Mouse (Mus musculus): ENCODE measurements around the gene Il12rb1. TPM values are rescaled to one million over a fixed set of nuclear protein-coding genes. Genes with fewer than 3 reads are reported as not detected.
A peak's percentile ranks its signal among the peaks of the same experiment; 100 is the strongest.

The Il12rb1 gene
- polyA plus RNA-seq, 1 experiment from 2014 or later, result not detected

- H3K36me3 ChIP-seq, result no peaks in the 10 kb centered on the region
- H3K4me1 ChIP-seq, result peaks cover 21% of the 10 kb centered on the region
- H3K9me3 ChIP-seq (replicated peaks), result no peaks in the 10 kb centered on the region
- no peak overlapping the region for H3K4me3 ChIP-seq
- 0 out of 2 replicates have a peak, but pooled peaks cover 2% of the 10 kb centered on the region for H3K27me3 ChIP-seq (ENCODE audit: low read depth, poor library complexity, severe bottlenecking)
- DNase-seq (ENCODE audit: low spot score), result no peak
- no peak overlapping the region for H3K27ac ChIP-seq
- 98% methylated on average over 1 of the region's 1 CpGs for WGBS
Measured at GRCm38 (mm10) chr8:70827796-70828195, 19.5 kb downstream of the Il12rb1 start.

DNA sequence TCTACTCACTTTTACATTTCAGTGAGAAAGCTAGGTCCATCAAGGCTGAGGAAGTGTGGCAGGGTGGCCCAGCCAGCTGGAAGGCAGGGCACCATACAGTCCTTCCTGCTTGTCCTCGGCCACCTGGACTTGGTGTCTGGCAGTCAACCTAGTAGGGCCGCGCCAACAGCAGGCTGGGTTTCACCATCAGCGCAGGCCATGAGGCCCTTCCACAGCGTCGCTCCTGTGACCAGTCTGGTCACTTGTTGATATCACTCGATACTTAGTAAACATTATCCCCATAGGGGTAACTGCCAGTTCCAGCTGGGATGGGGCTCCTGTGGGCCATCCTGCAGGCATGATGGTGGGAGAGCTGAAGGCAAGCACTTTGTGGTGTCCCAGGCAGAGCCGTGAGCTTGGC, 23.3 kb downstream of the Il12rb1 start:
- H3K36me3 ChIP-seq, result peaks cover 8% of the 10 kb centered on the region; the same call in 1 of the 2 replicates
- H3K27me3 ChIP-seq (ENCODE audit: low read depth, poor library complexity, severe bottlenecking), result no peaks in the 10 kb centered on the region
- peak overlapping the region; percentile 53; the same call in 1 of the 2 replicates for H3K27ac ChIP-seq
- no peak for DNase-seq (ENCODE audit: low spot score)
- H3K4me1 ChIP-seq, result peaks cover 36% of the 10 kb centered on the region
- WGBS, result 88% methylated on average over 8 of the region's 8 CpGs
- no peaks in the 10 kb centered on the region for H3K9me3 ChIP-seq (replicated peaks)
- no peak overlapping the region for H3K4me3 ChIP-seq

- H3K27me3 ChIP-seq (ENCODE audit: low read depth, poor library complexity, severe bottlenecking), result no peaks in the 10 kb centered on the region
- 77% methylated on average over 11 of the region's 11 CpGs for WGBS
- no peak for DNase-seq (ENCODE audit: low spot score)
- no peaks in the 10 kb centered on the region for H3K9me3 ChIP-seq (replicated peaks)
- H3K4me1 ChIP-seq, result peaks cover 41% of the 10 kb centered on the region
- peak overlapping the region; percentile 64; the same call in 1 of the 2 replicates for H3K27ac ChIP-seq
- peaks cover 13% of the 10 kb centered on the region for H3K36me3 ChIP-seq
- no peak overlapping the region for H3K4me3 ChIP-seq
Measured at GRCm38 (mm10) chr8:70832371-70832770, 24.1 kb downstream of the Il12rb1 start.

- no peaks in the 10 kb centered on the region for H3K9me3 ChIP-seq (replicated peaks)
- H3K4me3 ChIP-seq, result no peak overlapping the region
- DNase-seq (ENCODE audit: low spot score), result no peak
- 62% methylated on average over 9 of the region's 9 CpGs for WGBS
- peaks cover 41% of the 10 kb centered on the region for H3K4me1 ChIP-seq
- peaks cover 13% of the 10 kb centered on the region for H3K36me3 ChIP-seq
- H3K27ac ChIP-seq, result peak overlapping the region; percentile 64
- H3K27me3 ChIP-seq (ENCODE audit: low read depth, poor library complexity, severe bottlenecking), result no peaks in the 10 kb centered on the region
Measured at GRCm38 (mm10) chr8:70833018-70833482, 24.8 kb downstream of the Il12rb1 start.

- Histone ChIP-seq H3K27ac (0 out of 2 replicates have a peak overlapping the region, but pooled peaks have one; percentile 64), H3K27me3 (ENCODE audit: low read depth, poor library complexity, severe bottlenecking) (no peaks in the 10 kb centered on the region), H3K4me1 (peaks cover 43% of the 10 kb centered on the region), H3K36me3 (peaks cover 13% of the 10 kb centered on the region), H3K9me3 (replicated peaks) (no peaks in the 10 kb centered on the region), H3K4me3 (no peak overlapping the region)
- WGBS, result 50% methylated on average over 15 of the region's 15 CpGs
- no peak for DNase-seq (ENCODE audit: low spot score)
Measured at GRCm38 (mm10) chr8:70833520-70833919, 25.3 kb downstream of the Il12rb1 start.

DNA sequence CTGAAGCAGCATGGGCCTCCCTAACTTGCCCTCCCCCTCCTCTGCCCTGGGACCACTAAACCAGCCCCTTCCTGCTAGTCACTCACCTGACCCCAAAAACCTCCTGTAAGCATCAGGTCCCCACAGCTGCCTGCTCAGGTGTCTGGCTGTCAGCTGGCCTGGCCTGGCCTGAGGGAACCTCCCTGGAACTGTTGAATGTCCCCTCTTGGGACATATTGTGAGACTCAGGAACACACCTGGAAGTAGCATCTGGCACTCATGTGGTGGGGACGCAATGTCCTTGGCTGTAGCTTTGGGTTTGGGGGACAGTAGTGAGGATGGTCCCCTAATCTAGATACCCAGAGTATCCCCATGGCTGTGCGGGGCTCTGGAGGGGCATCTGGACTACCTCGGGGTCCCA, 25.8 kb downstream of the Il12rb1 start:
- Histone ChIP-seq H3K4me1 (peaks cover 49% of the 10 kb centered on the region), H3K9me3 (replicated peaks) (no peaks in the 10 kb centered on the region), H3K27me3 (ENCODE audit: low read depth, poor library complexity, severe bottlenecking) (no peaks in the 10 kb centered on the region), H3K27ac (0 out of 2 replicates have a peak overlapping the region, but pooled peaks have one; percentile 6), H3K36me3 (peaks cover 13% of the 10 kb centered on the region), H3K4me3 (no peak overlapping the region)
- DNase-seq (ENCODE audit: low spot score), result no peak
- whole genome bisulfite sequencing, result 92% methylated on average over 3 of the region's 3 CpGs

GRCm38 (mm10) chr8:70836666-70837065, 28.4 kb downstream of the Il12rb1 start:
- DNase-seq (ENCODE audit: low spot score), result no peak
- H3K27ac ChIP-seq, result no peak overlapping the region; the same call in 1 of the 2 replicates
- peaks cover 13% of the 10 kb centered on the region for H3K36me3 ChIP-seq
- H3K27me3 ChIP-seq (ENCODE audit: low read depth, poor library complexity, severe bottlenecking), result 0 out of 2 replicates have a peak, but pooled peaks cover 2% of the 10 kb centered on the region
- peaks cover 58% of the 10 kb centered on the region for H3K4me1 ChIP-seq
- 92% methylated on average over 12 of the region's 12 CpGs for whole genome bisulfite sequencing
- no peak overlapping the region for H3K4me3 ChIP-seq
- no peaks in the 10 kb centered on the region for H3K9me3 ChIP-seq (replicated peaks)

DNA sequence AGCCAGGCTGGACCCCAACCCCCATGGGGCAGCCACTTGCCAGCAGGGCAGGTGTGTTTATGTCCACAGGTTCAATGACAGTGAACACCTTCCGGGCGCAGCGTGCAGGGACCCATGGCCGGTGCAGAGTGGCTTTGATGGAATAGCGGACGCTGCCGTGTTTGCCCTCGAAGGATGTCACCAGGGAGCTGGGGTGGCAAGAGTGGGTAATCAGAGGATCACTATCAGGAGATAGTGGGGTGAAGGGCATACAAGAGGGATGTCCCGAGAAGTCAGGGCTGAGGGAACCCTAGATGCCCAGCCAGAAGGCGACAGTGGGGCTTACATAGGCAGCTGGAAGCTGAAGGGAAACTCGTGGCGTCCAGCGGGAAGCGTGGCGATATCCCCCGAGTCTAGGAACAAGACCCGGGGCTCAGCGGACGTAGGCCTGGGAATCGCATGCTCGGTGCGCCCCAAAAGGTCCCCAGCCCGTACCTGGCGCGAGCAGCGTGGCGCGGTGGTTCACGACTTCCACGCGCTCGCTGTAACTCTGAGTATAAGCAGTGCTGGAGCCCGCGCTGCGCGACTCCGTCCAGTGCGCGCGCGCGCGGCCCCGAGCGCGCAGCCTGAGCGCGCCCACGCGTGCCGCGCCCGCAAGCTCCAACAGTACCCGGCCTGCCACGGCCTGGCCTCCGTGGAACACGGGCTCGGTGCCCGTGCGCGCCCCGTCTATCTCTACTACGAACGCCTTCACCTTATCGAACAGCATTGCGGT, 30.6 kb downstream of the Il12rb1 start:
- Histone ChIP-seq H3K9me3 (replicated peaks) (no peaks in the 10 kb centered on the region), H3K27ac (peak overlapping the region; percentile 90), H3K4me1 (peaks cover 38% of the 10 kb centered on the region), H3K36me3 (peaks cover 13% of the 10 kb centered on the region), H3K27me3 (ENCODE audit: low read depth, poor library complexity, severe bottlenecking) (peaks cover 17% of the 10 kb centered on the region; the same call in 1 of the 2 replicates), H3K4me3 (peak overlapping the region; percentile 68)
- DNase-seq (ENCODE audit: low spot score), result peak; percentile 64
- 4% methylated on average over 66 of the region's 66 CpGs for WGBS

- Histone ChIP-seq H3K27me3 (ENCODE audit: low read depth, poor library complexity, severe bottlenecking) (peaks cover 17% of the 10 kb centered on the region; the same call in 1 of the 2 replicates), H3K4me1 (peaks cover 39% of the 10 kb centered on the region), H3K27ac (peak within 1 kb of the TSS; percentile 90), H3K9me3 (replicated peaks) (no peaks in the 10 kb centered on the region), H3K36me3 (peaks cover 13% of the 10 kb centered on the region), H3K4me3 (peak within 1 kb of the TSS; percentile 68)
- WGBS, result 3% methylated on average over 55 of the region's 55 CpGs
- peak; percentile 96 for DNase-seq (ENCODE audit: low spot score)
Measured at GRCm38 (mm10) chr8:70839408-70840351, 31.4 kb downstream of the Il12rb1 start, which contains the start of gene Arrdc2. Arrdc2 (minus strand) TSS chr8:70839720.

- Histone ChIP-seq H3K27ac (peak overlapping the region; percentile 90; the same call in 1 of the 2 replicates), H3K4me3 (peak overlapping the region; percentile 18; the same call in 1 of the 2 replicates), H3K4me1 (peaks cover 39% of the 10 kb centered on the region), H3K36me3 (peaks cover 10% of the 10 kb centered on the region), H3K27me3 (ENCODE audit: low read depth, poor library complexity, severe bottlenecking) (peaks cover 17% of the 10 kb centered on the region; the same call in 1 of the 2 replicates), H3K9me3 (replicated peaks) (no peaks in the 10 kb centered on the region)
- WGBS, result 61% methylated on average over 10 of the region's 10 CpGs
- no peak for DNase-seq (ENCODE audit: low spot score)
Measured at GRCm38 (mm10) chr8:70840590-70840989, 32.3 kb downstream of the Il12rb1 start.

- Histone ChIP-seq H3K27ac (peak overlapping the region; percentile 90; the same call in 1 of the 2 replicates), H3K27me3 (ENCODE audit: low read depth, poor library complexity, severe bottlenecking) (peaks cover 20% of the 10 kb centered on the region), H3K4me1 (peaks cover 39% of the 10 kb centered on the region), H3K9me3 (replicated peaks) (no peaks in the 10 kb centered on the region), H3K4me3 (peak overlapping the region; percentile 18; the same call in 1 of the 2 replicates), H3K36me3 (peaks cover 6% of the 10 kb centered on the region)
- 43% methylated on average over 22 of the region's 22 CpGs for WGBS
- DNase-seq (ENCODE audit: low spot score), result peak; percentile 97
Measured at GRCm38 (mm10) chr8:70841147-70842072, 33.2 kb downstream of the Il12rb1 start.
